Mouse (Mus musculus) midbrain, embryonic 16.5 days (tissue): ENCODE measurements around the gene Psmb10. TPM values are rescaled to one million over a fixed set of nuclear protein-coding genes. Genes with fewer than 3 reads are reported as not detected.
A peak's percentile ranks its signal among the peaks of the same experiment; 100 is the strongest.
"Not testable (repeated sequence)": the region's sequence is repeated elsewhere in the genome, so short reads cannot be mapped to it uniquely, and the experiment has no call there.

Experiments used
- ATAC-seq: fragments of 200-750 bp; cut with Nextera tagmentation; 2 replicates; pipeline ENCODE4 v1.8.0; 2017; ENCODE audit warnings: moderate TSS enrichment
- H3K27ac ChIP-seq: fragments of 300-500 bp; sonication (generic); 2 replicates; pipeline ENCODE4 v1.5.1; 2014; ENCODE audit warnings: mild to moderate bottlenecking, low read length, mixed read lengths
- H3K27me3 ChIP-seq: fragments of 300-500 bp; sonication (generic); 2 replicates; pipeline ENCODE4 v1.6.1; 2014; ENCODE audit warnings: low read depth, low read length, mixed read lengths; ENCODE audit not compliant: control insufficient read depth, insufficient read depth
- H3K36me3 ChIP-seq: fragments of 300-500 bp; sonication (generic); 2 replicates; pipeline ENCODE4 v1.6.1; 2014; ENCODE audit warnings: mild to moderate bottlenecking, low read length, moderate library complexity, mixed read lengths; ENCODE audit not compliant: control insufficient read depth, insufficient read depth
- H3K4me1 ChIP-seq: fragments of 300-500 bp; sonication (generic); 2 replicates; pipeline ENCODE4 v1.6.1; 2014; ENCODE audit warnings: mild to moderate bottlenecking, low read length, mixed read lengths; ENCODE audit not compliant: control insufficient read depth, insufficient read depth
- H3K4me2 ChIP-seq: fragments of 300-500 bp; sonication (generic); 2 replicates; pipeline ENCODE4 v1.6.1; 2014; ENCODE audit warnings: mild to moderate bottlenecking, low read length, mixed read lengths
- H3K4me3 ChIP-seq: fragments of 300-500 bp; sonication (generic); 2 replicates; pipeline ENCODE4 v1.5.1; 2014; ENCODE audit warnings: low read depth, mild to moderate bottlenecking, low read length, moderate library complexity, mixed read lengths
- H3K9ac ChIP-seq: fragments of 300-500 bp; sonication (generic); 2 replicates; pipeline ENCODE4 v1.6.1; 2014; ENCODE audit warnings: low read depth, low read length, mixed read lengths
- H3K9me3 ChIP-seq: fragments of 300-500 bp; sonication (generic); replicated peaks from 2 replicates; pipeline ENCODE4 v1.6.1; 2014; ENCODE audit warnings: mild to moderate bottlenecking, low read length, mixed read lengths; ENCODE audit not compliant: control insufficient read depth, poor library complexity, severe bottlenecking
- WGBS: fragments of 180-500 bp; shearing (Covaris S2); extraction: QIAGEN DNeasy Blood & Tissue Kit; methylation state at CpG from one replicate; pipeline ENCODE4 v1.1.7; 2014; 5-methylcytosine and 5-hydroxymethylcytosine counted together
- polyA plus RNA-seq: library from polyadenylated mRNA; unstranded; fragments of >200 nt; fragmentation: Nextera tagmentation; extraction: Ambion mirVana; gene quantifications from 2 replicates; pipeline ENCODE4 v1.2.1, GENCODE M21; 2015

Gene Psmb10
- polyA plus RNA-seq: 59.6 and 71.2 TPM in 2 replicates

DNA sequence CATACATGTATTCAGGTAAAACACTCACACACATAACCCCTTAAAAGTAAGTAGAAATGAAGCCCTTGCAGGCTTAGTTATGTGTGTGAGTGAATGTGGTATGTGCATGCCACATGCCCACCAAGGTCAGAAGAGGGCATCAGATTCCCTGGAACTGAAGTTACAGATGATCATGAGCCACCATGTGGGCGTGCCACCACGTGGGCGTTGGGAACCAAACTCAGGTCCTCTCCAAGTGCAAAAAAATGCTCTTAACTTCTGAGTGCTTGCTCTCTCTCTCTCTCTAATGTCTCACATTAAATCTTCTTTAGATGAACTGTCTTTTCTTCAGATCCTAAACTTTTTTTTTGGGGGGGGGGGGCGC lies at the start of gene Psmb10:
Gene Psmb10 (minus strand): TSS at position 139 of the 364 bp plus-strand sequence.
- Histone ChIP-seq H3K4me3 (peak within 1 kb of the TSS; percentile 63), H3K4me2 (peak within 1 kb of the TSS; percentile 95), H3K27ac (peak within 1 kb of the TSS; percentile 92), H3K9ac (peak within 1 kb of the TSS; percentile 85), H3K27me3 (no peaks in the 10 kb centered on the region), H3K9me3 (no peaks in the 10 kb centered on the region), H3K4me1 (peaks cover 14% of the 10 kb centered on the region), H3K36me3 (no peaks in the 10 kb centered on the region)
- no peak for ATAC-seq
- WGBS: 30% methylated on average over 4 of the region's 4 CpGs

DNA sequence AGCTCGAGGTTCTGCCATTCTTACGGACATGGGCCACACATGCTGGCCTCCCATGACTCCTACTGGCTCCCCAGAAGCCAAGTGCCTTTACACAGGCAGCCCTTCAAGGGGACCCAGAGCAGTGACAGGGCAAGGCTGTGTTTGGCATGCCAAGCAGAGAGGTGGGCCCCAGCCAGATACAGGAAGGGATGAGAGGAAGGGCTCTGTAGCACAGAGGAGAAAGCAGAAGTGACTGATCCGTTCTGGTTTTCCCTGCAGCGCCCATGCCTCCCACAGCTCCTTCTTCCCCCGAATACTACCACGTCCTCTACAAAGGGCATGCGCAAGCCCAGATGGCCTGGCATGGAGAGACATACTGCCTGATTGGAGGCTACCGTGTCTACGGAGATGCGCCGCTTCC lies 45.2 kb upstream of the Psmb10 start:
- ATAC-seq: not testable (repeated sequence)

DNA sequence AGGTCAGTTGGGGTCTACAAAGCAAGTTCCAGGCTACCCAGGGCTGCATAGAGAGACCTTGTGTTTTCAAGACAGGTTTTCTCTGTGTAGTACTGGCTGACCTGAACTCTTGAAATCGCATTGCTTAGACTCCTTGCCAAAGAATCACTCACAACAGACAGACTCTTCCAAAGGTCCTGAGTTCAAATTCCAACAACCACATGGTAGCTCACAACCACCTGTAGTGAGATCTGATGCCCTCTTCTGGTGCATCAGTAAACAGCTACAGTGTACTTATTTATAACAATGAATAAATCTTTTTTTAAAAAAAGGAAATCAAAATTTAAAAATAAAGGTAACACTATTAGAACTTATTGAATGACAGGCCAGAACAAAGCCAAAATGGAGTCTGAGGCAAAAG lies 42.9 kb upstream of the Psmb10 start:
- 92% methylated on average over 1 of the region's 1 CpGs for WGBS
- Histone ChIP-seq H3K36me3 (no peaks in the 10 kb centered on the region), H3K4me3 (no peak overlapping the region), H3K4me1 (no peaks in the 10 kb centered on the region), H3K27ac (no peak overlapping the region), H3K4me2 (no peak overlapping the region), H3K27me3 (no peaks in the 10 kb centered on the region), H3K9ac (no peak overlapping the region), H3K9me3 (no peaks in the 10 kb centered on the region)
- no peak for ATAC-seq

More for the DNA sequence above, 45.2 kb upstream of the Psmb10 start:
- not testable (repeated sequence) for H3K9ac ChIP-seq, H3K36me3 ChIP-seq, H3K9me3 ChIP-seq, H3K4me2 ChIP-seq, H3K27me3 ChIP-seq, H3K4me1 ChIP-seq, H3K4me3 ChIP-seq, H3K27ac ChIP-seq
- WGBS: 88% methylated on average over 10 of the region's 11 CpGs

DNA sequence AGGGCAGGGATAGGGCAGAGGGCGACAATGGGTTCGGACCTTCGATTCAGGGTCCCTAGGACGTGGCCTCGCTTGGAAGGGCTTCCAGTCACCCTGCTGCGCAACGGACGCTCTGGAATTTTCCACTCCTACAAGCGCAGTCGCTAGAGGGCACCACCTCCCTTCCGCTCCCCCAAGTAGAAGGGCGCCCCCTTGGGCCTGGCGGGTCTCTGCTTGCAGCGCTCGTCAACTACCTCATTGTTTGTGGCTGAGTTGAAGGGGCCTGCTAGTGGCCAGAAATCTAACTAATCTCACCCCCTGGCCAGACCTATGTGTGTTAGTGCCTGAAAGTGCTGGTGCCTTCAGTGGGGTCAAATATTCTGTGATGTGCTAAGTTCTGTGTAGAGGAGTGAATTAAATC lies 41.1 kb upstream of the Psmb10 start, which contains the start of gene Dpep3:
Gene Dpep3 (minus strand): TSS at position 105 of the 400 bp plus-strand sequence.
- Histone ChIP-seq H3K27ac (no peak within 1 kb of the TSS), H3K36me3 (no peaks in the 10 kb centered on the region), H3K4me3 (no peak within 1 kb of the TSS), H3K4me2 (no peak within 1 kb of the TSS), H3K27me3 (no peaks in the 10 kb centered on the region), H3K9me3 (no peaks in the 10 kb centered on the region), H3K9ac (no peak within 1 kb of the TSS), H3K4me1 (no peaks in the 10 kb centered on the region)
- no peak for ATAC-seq
- WGBS: 92% methylated on average over 15 of the region's 15 CpGs

DNA sequence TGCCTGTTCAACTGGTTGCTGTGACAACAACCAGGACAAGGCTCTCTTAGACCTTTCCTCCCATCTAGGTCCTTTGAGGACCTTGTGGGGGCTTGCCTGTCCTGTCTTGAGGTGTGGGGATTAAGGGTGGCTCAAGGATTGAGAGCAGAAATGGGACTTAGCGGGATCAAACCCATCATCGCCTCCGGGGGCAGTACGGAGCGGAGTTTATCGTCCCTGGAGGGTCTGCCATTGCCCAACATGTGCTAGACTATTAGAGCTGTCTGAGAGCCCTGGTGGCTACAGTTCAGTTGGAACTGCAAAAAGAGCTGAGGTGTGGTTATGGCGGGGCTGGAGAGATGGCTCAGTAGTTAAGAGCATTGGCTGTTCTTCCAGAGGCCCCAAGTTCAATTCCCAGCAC lies 37.1 kb upstream of the Psmb10 start:
- no peak for ATAC-seq
- Histone ChIP-seq H3K9me3 (no peaks in the 10 kb centered on the region), H3K4me1 (no peaks in the 10 kb centered on the region), H3K9ac (no peak overlapping the region), H3K4me3 (no peak overlapping the region), H3K4me2 (no peak overlapping the region), H3K36me3 (no peaks in the 10 kb centered on the region), H3K27ac (no peak overlapping the region), H3K27me3 (no peaks in the 10 kb centered on the region)
- WGBS: 62% methylated on average over 7 of the region's 7 CpGs

DNA sequence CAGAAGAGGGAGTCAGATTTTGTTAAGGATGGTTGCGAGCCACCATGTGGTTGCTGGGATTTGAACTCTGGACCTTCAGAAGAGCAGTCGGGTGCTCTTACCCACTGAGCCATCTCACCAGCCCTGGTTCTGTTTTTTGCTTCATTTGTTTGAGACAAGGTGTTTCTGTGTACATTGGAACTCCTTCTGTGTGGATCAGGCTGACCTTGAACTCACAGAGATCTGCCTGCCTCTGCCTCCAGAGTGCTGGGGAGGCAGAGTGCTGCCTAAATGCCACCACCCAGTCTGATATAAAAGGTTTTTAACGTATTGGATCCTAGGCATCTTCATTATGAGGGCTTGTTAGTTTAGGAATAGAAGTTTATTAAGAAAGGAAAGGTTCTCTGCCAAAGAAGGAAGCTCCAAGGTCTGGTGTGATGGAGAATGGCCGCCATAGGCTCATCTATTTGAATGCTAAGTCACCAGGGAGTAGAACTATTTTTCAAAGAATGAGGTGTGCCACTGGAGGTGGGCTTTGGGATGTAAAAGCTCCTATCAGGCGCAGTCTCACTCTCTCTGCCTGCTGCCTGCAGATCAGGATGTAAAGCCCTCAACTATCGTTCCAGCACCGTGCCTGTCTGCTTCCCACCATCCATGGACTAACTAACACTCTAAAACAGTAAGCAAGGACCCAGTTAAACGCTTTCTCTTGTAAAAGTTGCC lies 32.9 kb upstream of the Psmb10 start:
- no peaks in the 10 kb centered on the region for H3K9me3 ChIP-seq
- ATAC-seq: no peak
- H3K27ac ChIP-seq: no peak overlapping the region
- H3K4me2 ChIP-seq: no peak overlapping the region
- H3K4me1 ChIP-seq: no peaks in the 10 kb centered on the region
- H3K36me3 ChIP-seq: no peaks in the 10 kb centered on the region
- peaks cover 8% of the 10 kb centered on the region for H3K27me3 ChIP-seq
- H3K9ac ChIP-seq: no peak overlapping the region
- H3K4me3 ChIP-seq: no peak overlapping the region
- 82% methylated on average over 8 of the region's 8 CpGs for WGBS

DNA sequence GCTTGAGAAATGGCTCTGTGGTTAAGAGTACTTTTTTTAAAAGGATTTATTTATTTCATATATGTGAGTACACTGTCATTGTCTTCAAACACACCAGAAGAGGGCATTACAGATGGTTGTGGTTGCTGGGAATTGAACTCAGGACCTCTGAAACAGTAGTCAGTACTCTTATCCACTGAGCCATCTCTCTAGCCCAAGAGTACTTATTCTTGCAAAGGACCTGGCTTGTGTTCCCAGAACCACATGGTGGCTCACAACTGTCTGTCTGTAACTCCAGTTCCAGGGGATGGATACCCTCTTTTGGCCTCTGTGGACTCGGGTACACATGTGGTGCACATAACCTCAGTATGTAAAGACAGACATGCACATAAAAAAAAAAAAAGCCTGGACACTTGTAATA lies 31.1 kb upstream of the Psmb10 start:
- Histone ChIP-seq H3K4me1 (peaks cover 8% of the 10 kb centered on the region), H3K36me3 (no peaks in the 10 kb centered on the region), H3K27me3 (peaks cover 24% of the 10 kb centered on the region), H3K4me3 (no peak overlapping the region), H3K4me2 (no peak overlapping the region), H3K9ac (no peak overlapping the region), H3K27ac (no peak overlapping the region), H3K9me3 (no peaks in the 10 kb centered on the region)
- 71% methylated on average over 1 of the region's 1 CpGs for WGBS
- no peak for ATAC-seq

DNA sequence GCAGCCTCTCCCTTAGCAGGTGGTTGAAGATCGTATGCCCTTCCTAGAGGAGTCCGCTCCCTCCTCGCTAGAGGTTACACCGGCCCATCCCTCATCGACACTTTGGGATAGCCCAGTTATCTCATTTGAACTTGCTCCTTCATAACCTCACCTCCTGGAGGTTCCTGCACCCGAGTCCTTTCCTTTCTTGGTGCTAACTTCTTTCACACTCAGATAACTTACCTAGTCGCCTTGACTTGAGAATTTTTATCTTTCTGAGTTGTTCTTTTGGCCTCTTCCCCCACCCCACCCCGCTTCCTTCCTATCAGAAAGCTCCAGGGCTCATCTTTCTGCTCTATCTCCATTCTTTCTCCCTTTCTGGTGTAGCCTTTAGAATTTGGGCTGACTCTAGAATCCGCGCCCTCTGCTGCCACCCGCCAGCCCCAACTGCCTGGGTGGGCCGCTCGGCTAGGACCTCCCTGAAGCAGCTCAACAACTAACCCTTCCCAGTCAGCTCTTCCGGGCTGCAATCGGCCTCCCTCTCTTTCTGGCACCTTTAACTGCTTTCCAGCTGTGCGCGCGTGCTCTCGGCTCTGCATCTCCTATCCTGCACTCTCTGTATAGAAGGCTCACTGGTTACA lies 28.6 kb upstream of the Psmb10 start:
- no peak overlapping the region for H3K27ac ChIP-seq
- ATAC-seq: no peak
- no peak overlapping the region for H3K4me3 ChIP-seq
- peaks cover 24% of the 10 kb centered on the region for H3K27me3 ChIP-seq
- 10% methylated on average over 19 of the region's 19 CpGs for WGBS
- H3K4me2 ChIP-seq: no peak overlapping the region; the same call in 1 of the 2 replicates
- peaks cover 8% of the 10 kb centered on the region for H3K4me1 ChIP-seq
- H3K36me3 ChIP-seq: no peaks in the 10 kb centered on the region
- H3K9ac ChIP-seq: no peak overlapping the region
- H3K9me3 ChIP-seq: no peaks in the 10 kb centered on the region

DNA sequence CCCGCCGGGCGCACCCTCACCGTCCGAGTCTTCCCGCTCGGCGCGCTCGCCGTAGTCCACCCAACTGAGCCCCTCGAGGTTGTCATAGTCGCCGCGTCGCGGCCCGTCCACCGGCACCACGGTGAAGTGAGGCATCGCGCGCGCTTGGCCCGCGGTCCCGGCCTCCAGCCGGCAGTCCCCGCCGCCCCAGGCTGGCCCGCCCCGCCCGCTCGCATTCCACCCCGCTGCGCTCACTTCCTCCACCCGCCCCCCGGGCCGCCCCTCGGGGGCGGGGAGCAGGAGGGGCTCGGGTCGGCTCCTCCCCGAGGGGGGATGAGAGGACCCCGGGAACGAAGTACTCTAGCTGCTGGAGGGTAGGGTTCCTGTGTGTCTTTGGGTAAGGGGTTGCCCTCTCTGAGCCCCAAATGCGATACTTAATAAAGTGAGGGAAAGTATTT lies 27.7 kb upstream of the Psmb10 start, which contains the start of gene Slc12a4:
Gene Slc12a4 (minus strand): TSS at position 193 of the 437 bp plus-strand sequence.
- Histone ChIP-seq H3K36me3 (no peaks in the 10 kb centered on the region), H3K9ac (peak within 1 kb of the TSS; percentile 56), H3K4me2 (peak within 1 kb of the TSS; percentile 49), H3K4me3 (peak within 1 kb of the TSS; percentile 37), H3K9me3 (no peaks in the 10 kb centered on the region), H3K27me3 (peaks cover 24% of the 10 kb centered on the region), H3K27ac (no peak within 1 kb of the TSS), H3K4me1 (peaks cover 8% of the 10 kb centered on the region)
- peak; percentile 58; the same call in 1 of the 2 replicates for ATAC-seq
- WGBS: 1% methylated on average over 46 of the region's 47 CpGs
